Mouse (Mus musculus) embryonic fibroblast, embryonic 13.5 days (primary cell): ENCODE measurements around the gene Gas6.

ENCODE experiments used
- CTCF ChIP-seq: IDR thresholded peaks from 2 replicates; pipeline ENCODE4 v1.5.1; 2011; ENCODE audit warnings: mild to moderate bottlenecking, control low read depth, low read length, moderate library complexity, borderline replicate concordance; ENCODE audit not compliant: insufficient read depth
- POLR2A ChIP-seq: IDR thresholded peaks from 2 replicates; pipeline ENCODE4 v1.6.1; 2011; ENCODE audit warnings: low read depth, mild to moderate bottlenecking, control low read depth, low read length, moderate library complexity

DNA sequence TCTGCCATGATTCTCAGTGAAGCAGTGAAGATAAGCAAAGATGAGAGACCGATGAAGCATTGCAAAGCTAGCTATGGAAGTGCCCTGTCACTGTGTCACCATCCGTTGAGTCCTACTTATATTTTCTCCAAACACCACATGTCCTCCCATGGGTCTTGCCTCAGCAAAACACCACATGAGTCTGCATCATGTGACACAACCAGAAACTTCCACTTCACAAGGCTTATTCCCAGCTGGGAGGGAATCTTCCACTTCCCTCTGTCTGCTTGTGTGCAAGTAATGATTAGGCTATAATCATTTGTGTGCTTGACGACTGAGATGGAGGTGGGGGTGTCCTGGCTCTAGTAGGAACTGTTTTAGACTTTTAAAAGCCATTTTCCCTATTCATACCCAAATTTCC lies 6.9 kb upstream of the Gas6 start:
- TF ChIP-seq CTCF (no peak), POLR2A (no peak)
